Mouse (Mus musculus) heart, postnatal 14 days (tissue): ENCODE results near the gene Gnai3. TPM values are rescaled to one million over a fixed set of nuclear protein-coding genes. Genes with fewer than 3 reads are reported as not detected.

Source experiments
- DNase-seq, 2 experiments: peaks; one replicate each; pipeline ENCODE4 v3.0.0; 2021 to 2022
- intact Hi-C: fragments of 180-260 bp; cut with DNase I; formaldehyde crosslinking; loops from one replicate; pipeline ENCODE4 v1.15.1; 2025
- total RNA-seq, 2 experiments: library from RNA; stranded (reverse); gene quantifications; 2 replicates each; pipeline ENCODE4 v1.2.3; 2021

The Gnai3 gene
- total RNA-seq, 2 experiments from 2014 or later, result 25.0 to 30.2 TPM

- intact Hi-C loops, result no loop called here
- no peak for DNase-seq
Measured at GRCm38 (mm10) chr3:108121101-108121500, 24.8 kb downstream of the Gnai3 start.

GRCm38 (mm10) chr3:108117465-108117864, 28.5 kb downstream of the Gnai3 start:
- intact Hi-C loops, result no loop called here
- DNase-seq, result no peak

GRCm38 (mm10) chr3:108113591-108114289, 32.2 kb downstream of the Gnai3 start:
- DNase-seq, result no peak
- intact Hi-C loops, result no loop called here

- no peak for DNase-seq
- intact Hi-C loops, result no loop called here
Measured at GRCm38 (mm10) chr3:108112666-108113065, 33.3 kb downstream of the Gnai3 start.

GRCm38 (mm10) chr3:108112246-108112645, 33.7 kb downstream of the Gnai3 start:
- intact Hi-C loops, result no loop called here

GRCm38 (mm10) chr3:108111320-108111719, 34.6 kb downstream of the Gnai3 start:
- DNase-seq, result no peak
- intact Hi-C loops, result no loop called here

More at GRCm38 (mm10) chr3:108112246-108112645, 33.7 kb downstream of the Gnai3 start:
- DNase-seq, result no peak

- intact Hi-C loops, result no loop called here
- no peak for DNase-seq
Measured at GRCm38 (mm10) chr3:108105281-108105680, 40.7 kb downstream of the Gnai3 start.

GRCm38 (mm10) chr3:108102075-108102474, 43.9 kb downstream of the Gnai3 start:
- no peak for DNase-seq
- intact Hi-C loops, result no loop called here

GRCm38 (mm10) chr3:108101594-108101993, 44.4 kb downstream of the Gnai3 start:
- intact Hi-C loops, result no loop called here
- DNase-seq, result no peak

- DNase-seq, result no peak
- intact Hi-C loops, result no loop called here
Measured at GRCm38 (mm10) chr3:108098316-108098715, 47.6 kb downstream of the Gnai3 start.

- DNase-seq, result no peak
- intact Hi-C loops, result no loop called here
Measured at GRCm38 (mm10) chr3:108097656-108098055, 48.3 kb downstream of the Gnai3 start.

GRCm38 (mm10) chr3:108096726-108097125, 49.2 kb downstream of the Gnai3 start:
- DNase-seq, result no peak
- intact Hi-C loops, result no loop called here

GRCm38 (mm10) chr3:108096226-108096625, 49.7 kb downstream of the Gnai3 start:
- no peak for DNase-seq
- intact Hi-C loops, result no loop called here

- intact Hi-C loops, result loop anchor here (5.0 kb wide), 1 partner anchor 37 kb away; no protein-coding TSS in a partner anchor
- DNase-seq, result no peak
Measured at GRCm38 (mm10) chr3:108094976-108095760, 50.8 kb downstream of the Gnai3 start.

GRCm38 (mm10) chr3:108094146-108094545, 51.8 kb downstream of the Gnai3 start:
- DNase-seq, result no peak
- intact Hi-C loops, result loop anchor here (5.0 kb wide), 1 partner anchor 38 kb away; no protein-coding TSS in a partner anchor

- DNase-seq, result no peak
- intact Hi-C loops, result loop anchor here (5.0 kb wide), 1 partner anchor 39 kb away; no protein-coding TSS in a partner anchor
Measured at GRCm38 (mm10) chr3:108093306-108093705, 52.6 kb downstream of the Gnai3 start.

GRCm38 (mm10) chr3:108092536-108093115, 53.3 kb downstream of the Gnai3 start, which contains the start of gene Gnat2:
Gene Gnat2 (plus strand): TSS chr3:108092789.
- DNase-seq, result no peak
- intact Hi-C loops, result loop anchor here (5.0 kb wide), 1 partner anchor 40 kb away; no protein-coding TSS in a partner anchor

- DNase-seq, result no peak
- intact Hi-C loops, result loop anchor here (5.0 kb wide), 1 partner anchor 40 kb away; no protein-coding TSS in a partner anchor
Measured at GRCm38 (mm10) chr3:108092030-108092429, 53.9 kb downstream of the Gnai3 start.

- intact Hi-C loops, result loop anchor here (5.0 kb wide), 1 partner anchor 42 kb away; no protein-coding TSS in a partner anchor
Measured at GRCm38 (mm10) chr3:108090561-108090960, 55.4 kb downstream of the Gnai3 start.

GRCm38 (mm10) chr3:108089916-108090315, 56.0 kb downstream of the Gnai3 start:
- intact Hi-C loops, result loop anchor here (5.0 kb wide), 1 partner anchor 42 kb away; no protein-coding TSS in a partner anchor
- no peak for DNase-seq

More at GRCm38 (mm10) chr3:108090561-108090960, 55.4 kb downstream of the Gnai3 start:
- DNase-seq, result no peak
